Mouse (Mus musculus): ENCODE measurements around the gene Ninj2.
A peak's percentile ranks its signal among the peaks of the same experiment; 100 is the strongest.

The Ninj2 gene

DNA sequence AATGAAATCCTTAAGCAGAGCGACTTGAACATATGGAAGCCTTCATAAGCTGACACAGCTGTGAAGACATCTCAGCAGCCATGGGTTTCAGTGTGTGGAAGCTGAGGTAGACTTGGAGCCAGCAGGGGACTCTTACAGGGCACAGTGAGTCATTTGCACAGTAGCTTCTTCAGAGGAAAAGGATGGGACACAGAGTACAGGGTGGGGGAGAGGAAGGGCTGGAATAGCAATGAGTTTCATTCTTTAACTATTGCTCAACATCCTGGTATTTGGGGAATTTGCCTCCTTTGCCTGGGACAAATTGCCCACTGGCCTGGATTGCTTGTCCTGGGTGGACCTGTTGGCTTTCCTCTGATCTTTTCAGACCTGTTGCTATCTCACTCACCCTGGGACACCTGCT is 52.3 kb downstream of the Ninj2 start:
- DNase-seq, result peak in 1 of 2 experiments; percentile 41

- DNase-seq, result peak; percentile 64 to 75
Measured at GRCm38 (mm10) chr6:120146676-120147075, 53.5 kb downstream of the Ninj2 start.

DNA sequence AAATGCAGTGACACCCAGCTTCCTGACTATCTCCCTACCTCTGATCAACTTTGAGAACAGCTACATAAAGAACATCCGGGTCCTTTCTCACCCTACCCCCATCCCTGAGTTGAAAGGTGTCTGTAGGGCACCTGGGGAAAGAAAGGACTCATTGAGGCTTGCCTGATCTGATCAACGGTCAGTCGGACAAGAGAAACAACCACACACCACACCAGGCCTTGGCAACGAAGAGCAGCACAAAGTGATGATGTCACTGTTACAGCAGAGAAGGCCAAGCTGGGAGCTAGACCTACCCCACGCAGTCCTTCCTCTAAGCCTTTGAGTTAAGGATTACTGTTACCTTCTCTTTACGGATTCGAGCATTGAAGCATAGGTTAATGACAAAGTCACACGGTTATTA is 54.3 kb downstream of the Ninj2 start:
- no peak for DNase-seq

- peak; percentile 51 to 79 for DNase-seq
Measured at GRCm38 (mm10) chr6:120148716-120149392, 55.7 kb downstream of the Ninj2 start.

DNA sequence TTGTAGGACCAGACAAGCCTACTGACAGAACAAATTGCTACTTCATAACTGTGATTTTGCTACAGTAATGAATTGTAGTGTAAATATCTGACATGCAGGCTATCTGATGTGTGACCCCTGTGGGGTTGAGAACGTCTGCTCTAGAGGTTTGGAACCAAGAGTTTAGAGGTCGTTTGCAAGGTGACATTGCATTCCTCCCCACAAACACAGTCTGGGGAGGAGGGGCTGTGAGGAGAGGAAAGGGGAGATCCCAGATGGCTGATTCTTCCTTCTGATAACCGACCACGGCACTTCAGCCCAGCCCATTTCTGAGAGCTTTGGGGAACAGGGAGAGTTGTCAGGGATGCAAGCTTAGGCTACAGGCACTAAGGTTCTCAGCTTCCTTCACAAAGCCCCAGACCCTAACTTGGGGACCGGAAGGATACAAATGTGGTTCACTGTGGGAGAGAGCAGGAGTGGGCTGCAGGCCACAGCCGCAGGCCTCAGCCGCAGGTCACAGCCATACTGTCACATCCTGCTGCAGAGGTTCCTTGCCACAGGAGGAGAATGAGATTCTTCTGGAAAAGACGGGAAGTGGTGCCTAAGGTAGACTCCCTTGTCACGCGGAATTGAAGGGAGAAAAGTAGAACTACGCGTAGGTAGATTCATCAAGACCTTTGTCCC is 56.4 kb downstream of the Ninj2 start:
- DNase-seq, result no peak

GRCm38 (mm10) chr6:120150206-120150605 is 57.1 kb downstream of the Ninj2 start:
- DNase-seq, result no peak

DNA sequence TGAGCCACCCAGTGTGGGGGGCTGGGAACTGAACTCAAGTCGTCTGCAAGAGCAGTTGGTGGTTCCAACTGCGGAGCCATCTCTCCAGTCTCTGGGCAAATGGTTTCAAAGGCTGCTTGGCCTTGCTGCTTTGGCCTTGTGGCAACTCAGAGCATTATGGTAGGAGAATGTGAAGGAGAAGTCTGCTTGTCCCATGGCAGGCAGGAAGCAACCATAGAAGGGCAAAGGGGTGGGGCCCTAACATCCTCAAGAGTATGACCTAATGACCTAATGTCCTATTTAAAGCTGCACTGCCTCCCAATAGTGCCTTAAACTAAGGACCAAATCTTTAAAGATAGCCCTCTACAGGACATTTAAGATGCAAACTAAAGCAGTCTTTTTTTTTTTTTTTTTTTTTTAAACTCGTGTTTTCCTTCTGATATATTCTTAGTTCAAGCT is 58.5 kb downstream of the Ninj2 start:
- DNase-seq, result peak; percentile 32 to 51

DNA sequence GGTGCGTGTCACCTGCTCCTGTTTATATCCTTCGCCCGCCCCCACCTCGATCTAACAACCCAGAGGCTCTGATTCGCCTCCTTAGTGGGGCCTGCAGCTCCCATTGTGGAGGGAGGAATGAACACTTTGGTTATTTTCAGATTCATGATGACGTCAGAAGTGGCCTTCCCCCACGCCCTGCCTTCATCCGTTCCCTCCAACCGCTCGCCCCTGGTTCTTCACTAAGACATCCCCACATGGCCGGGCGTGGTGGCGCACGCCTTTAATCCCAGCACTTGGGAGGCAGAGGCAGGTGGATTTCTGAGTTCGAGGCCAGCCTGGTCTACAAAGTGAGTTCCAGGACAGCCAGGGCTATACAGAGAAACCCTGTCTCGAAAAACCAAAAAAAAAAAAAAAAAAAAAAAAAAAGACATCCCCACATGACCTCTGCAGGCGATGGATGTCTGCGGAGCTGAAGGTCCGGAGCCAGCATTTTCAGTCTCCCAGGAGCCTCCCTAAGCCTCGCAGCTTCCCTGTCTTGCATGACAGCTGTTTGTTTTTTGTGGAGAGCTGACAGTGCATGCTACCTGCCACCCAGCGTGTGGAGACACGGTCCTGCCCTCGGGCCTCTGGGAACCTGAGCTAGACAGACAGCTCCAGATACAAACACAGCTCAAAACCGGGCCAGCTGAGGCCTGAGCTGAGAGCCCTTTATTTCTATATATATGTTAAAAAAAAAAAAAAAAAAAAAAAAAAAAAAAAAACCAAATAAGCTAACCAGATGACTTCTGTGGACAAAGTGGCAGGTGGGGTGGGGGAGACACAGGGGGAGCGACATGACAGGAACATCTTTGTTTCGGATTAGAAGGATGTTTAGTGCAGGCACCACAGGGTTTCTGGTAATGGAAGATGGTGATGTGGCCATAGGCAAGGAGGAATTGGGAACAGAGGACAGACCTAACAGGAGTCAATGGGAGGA is 59.9 kb downstream of the Ninj2 start:
- DNase-seq, result no peak

DNA sequence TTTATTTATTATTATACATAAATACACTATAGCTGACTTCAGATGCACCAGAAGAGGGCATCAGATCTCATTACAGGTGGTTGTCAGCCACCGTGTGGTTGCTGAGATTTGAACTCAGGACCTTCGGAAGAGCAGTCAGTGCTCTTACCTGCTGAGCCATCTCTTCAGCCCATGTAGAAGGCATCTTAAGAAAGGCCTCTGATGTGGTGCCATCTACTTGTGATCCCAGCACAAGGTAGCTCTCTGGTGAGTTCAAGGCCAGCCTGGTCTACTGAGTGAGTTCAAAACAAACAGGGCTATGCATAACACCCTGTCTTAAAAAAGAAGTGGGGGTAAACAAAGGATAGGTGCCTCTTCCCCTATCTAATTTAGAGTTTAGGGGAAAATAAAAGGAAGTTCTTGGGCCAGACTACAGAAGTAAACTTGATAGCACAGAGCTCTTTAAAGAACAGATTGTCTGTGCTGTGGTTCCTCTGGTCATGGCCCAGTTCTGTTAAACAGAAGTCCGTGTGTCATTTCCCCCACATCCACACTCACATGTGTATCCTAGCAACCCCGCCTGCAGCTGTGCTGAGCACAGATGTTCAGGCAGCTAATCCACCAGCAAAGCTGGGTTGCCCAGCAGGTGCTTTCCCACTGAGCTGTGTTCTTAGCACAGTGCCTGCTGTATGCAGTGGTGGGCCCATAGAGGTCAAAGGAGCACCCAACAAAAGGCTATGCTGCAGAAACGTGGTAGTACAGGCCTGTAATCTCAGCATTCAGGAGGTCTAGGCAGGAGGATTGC is 61.6 kb downstream of the Ninj2 start:
- peak in 1 of 2 experiments; percentile 53 for DNase-seq

GRCm38 (mm10) chr6:120155510-120155909 is 62.4 kb downstream of the Ninj2 start:
- no peak for DNase-seq

DNA sequence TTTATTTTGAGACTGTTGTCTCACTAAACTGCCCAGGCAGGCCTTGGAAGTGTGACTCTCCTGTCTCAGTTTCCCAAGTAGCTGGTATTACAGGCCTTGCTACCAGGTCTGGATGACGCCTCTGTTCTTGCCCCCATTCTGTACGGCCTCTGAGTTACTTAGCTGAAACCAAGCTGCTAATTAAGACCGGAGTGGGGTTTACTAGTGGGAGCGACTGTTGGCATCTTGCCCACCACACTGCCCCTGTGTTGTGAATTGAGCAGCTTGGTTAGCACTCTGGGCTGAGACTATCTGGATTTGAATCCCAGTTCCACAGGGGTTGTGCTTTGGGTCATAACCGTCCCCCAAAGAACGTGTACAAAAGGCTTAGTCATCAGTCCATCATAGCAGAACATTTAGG is 64.3 kb downstream of the Ninj2 start:
- DNase-seq, result no peak

- DNase-seq, result peak; percentile 78 to 82
Measured at GRCm38 (mm10) chr6:120159133-120159901, 66.2 kb downstream of the Ninj2 start.

- no peak for DNase-seq
Measured at GRCm38 (mm10) chr6:120162928-120163327, 69.8 kb downstream of the Ninj2 start.

- no peak for DNase-seq
Measured at GRCm38 (mm10) chr6:120164765-120165164, 71.6 kb downstream of the Ninj2 start.

DNA sequence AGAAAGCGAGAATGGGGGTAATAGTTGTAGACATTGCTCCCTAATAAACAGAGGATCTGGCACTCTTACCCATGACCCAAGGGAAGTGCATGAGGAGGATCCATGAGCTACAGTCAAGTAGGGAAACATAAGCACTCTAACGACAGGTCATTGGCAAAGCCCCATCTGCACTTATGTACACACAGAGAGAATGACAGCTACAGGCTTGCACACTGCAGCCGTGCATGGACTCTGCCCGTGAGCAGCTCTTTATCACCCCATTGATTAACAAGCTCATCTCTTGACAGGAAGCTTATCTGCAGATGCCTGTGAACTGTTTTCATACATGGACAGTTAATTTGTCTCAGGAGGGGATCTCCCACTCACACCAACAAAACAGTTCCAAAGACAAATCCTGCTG is 74.4 kb downstream of the Ninj2 start:
- DNase-seq, result no peak

DNA sequence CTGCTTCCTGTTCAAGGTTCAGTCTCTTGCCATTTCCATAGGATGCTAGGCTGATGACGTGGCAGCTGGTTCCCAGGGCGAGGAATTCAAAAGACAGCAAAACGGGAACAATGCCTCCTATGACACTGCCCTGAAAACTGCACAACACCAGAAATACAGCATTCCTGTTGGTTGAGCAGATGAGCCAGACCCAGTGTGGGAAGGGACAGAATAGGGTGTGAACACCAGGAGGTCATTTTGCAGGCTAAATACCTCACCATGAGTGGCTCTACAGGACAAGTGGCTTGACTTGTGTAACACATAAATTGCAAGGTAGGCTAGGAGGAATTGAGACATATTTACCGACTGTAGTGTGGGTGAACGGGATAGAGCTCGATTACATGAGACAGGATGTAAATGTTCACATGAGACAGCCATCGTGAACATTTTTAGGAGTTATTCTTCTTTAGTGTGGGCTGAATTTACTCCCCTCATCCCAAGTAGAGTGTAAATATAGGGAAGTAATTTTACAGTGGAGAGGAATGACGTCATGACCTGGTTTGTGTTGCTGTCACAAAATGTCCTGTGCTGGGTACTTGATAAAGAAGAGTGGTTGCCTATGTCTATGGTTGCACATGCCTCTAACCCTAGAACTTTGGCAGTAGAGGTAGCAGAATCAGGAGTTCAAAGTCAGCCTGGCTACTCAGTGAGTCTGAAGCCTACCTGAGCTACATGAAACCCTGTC is 79.3 kb downstream of the Ninj2 start:
- peak; percentile 58 to 63 for DNase-seq

- no peak for DNase-seq
Measured at GRCm38 (mm10) chr6:120174028-120174601, 81.0 kb downstream of the Ninj2 start.

DNA sequence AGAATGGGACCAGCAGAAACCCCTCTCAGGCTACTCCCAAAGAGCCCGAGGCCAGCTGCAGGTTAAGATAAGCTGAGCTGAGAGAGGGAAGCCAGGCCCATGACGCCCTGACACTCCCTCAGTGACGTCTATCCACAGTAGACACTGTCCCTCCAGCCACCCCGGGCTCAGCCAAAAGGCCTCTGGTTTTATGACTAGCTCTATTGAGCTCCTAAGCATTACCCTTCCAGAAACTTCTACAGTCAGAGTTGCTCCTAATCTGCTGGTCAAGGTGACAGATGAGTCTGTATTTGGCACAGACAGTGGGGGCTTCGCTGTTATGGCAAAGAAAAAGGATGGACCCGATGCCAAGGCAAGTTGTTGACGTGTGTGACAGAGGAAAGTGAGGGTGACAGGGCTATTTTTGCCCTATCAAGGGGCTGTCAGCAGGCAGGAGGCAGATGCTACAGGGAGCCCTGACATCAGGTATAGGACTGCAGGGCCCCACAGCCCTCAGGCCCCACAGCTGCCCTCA is 81.5 kb downstream of the Ninj2 start:
- peak; percentile 48 to 52 for DNase-seq

- DNase-seq, result no peak
Measured at GRCm38 (mm10) chr6:120175650-120176049, 82.5 kb downstream of the Ninj2 start.

GRCm38 (mm10) chr6:120179044-120179755 is 86.0 kb downstream of the Ninj2 start:
- no peak for DNase-seq
